Mouse (Mus musculus): Measurements from ENCODE around the gene Sez6l2. TPM values are rescaled to one million over a fixed set of nuclear protein-coding genes. Genes with fewer than 3 reads are reported as not detected.

Gene Sez6l2
- polyA plus RNA-seq, 1 experiment: 129 TPM

DNA sequence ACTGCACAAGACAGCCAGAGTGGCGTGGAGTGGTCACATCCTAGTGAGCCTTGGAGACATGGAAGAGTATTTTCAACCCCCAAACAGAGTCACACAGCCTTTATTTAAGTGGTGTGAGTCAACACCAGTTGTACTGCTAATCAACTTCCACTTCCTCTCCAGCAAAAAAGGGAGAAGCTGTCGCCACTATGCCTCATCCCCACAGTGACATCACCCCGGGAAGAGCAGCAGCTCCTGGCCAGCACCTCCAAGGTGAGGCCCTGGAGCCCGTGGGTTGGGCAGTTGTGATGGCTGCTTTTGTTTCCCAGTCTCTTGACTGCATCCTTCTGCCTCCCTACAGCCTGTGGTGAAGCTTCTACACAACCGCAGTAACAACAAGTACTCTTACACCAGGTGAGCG lies 9.2 kb upstream of the Sez6l2 start:
- TF ChIP-seq CTCF (IDR thresholded peaks at IDR 0.05; ENCODE audit: borderline replicate concordance, extremely low read depth, insufficient read depth, insufficient read length) (no peak), POLR2A (IDR thresholded peaks at IDR 0.05; ENCODE audit: borderline replicate concordance, extremely low read depth, insufficient read depth, insufficient read length, poor library complexity, severe bottlenecking) (no peak)
- DNase-seq (ENCODE audit: low read depth): no peak

DNA sequence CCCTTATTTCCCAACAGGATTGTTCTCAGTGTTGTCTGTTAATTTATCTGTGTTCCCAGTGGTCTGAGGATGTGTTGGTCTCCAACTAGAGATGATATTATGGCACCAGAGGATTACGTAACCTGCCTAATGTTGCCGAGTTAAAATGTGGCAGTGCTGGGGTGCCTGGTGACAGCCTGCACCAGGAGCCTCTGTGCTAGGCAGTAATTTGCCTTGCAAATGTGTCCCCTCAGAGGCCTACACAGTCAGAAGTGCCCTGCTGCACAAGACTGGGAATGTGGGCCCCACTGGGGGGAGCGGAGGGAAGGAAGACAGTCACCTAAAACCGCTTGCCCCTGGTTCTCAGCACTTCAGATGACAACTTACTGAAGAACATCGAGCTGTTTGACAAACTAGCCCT lies 8.6 kb upstream of the Sez6l2 start:
- DNase-seq (ENCODE audit: low read depth): peak; percentile 40
- TF ChIP-seq CTCF (IDR thresholded peaks at IDR 0.05; ENCODE audit: borderline replicate concordance, extremely low read depth, insufficient read depth, insufficient read length) (no peak), POLR2A (IDR thresholded peaks at IDR 0.05; ENCODE audit: borderline replicate concordance, extremely low read depth, insufficient read depth, insufficient read length, poor library complexity, severe bottlenecking) (no peak)

DNA sequence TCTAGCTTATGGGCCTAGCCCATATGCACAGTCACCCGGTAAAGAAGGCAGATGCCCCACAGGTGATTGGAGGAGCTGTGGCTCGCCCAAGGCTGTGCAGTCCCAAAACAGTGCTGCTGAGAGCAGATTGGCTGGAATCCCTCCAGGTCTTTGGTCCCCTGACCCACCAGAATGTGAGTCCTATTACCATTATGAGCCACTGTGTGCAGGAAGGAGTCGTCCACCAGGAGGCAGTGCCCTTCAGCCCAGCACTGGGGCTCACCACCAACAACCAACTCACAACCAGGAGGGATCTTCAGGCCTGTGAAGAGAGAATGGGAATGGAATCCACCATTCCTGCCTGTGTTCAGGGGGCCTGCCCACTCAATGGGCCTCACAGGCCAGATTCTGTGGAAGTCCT lies 3.8 kb upstream of the Sez6l2 start:
- DNase-seq (ENCODE audit: low read depth): peak; percentile 55
- TF ChIP-seq CTCF (IDR thresholded peaks at IDR 0.05; ENCODE audit: borderline replicate concordance, extremely low read depth, insufficient read depth, insufficient read length) (peak; percentile 60), POLR2A (IDR thresholded peaks at IDR 0.05; ENCODE audit: borderline replicate concordance, extremely low read depth, insufficient read depth, insufficient read length, poor library complexity, severe bottlenecking) (no peak)

DNA sequence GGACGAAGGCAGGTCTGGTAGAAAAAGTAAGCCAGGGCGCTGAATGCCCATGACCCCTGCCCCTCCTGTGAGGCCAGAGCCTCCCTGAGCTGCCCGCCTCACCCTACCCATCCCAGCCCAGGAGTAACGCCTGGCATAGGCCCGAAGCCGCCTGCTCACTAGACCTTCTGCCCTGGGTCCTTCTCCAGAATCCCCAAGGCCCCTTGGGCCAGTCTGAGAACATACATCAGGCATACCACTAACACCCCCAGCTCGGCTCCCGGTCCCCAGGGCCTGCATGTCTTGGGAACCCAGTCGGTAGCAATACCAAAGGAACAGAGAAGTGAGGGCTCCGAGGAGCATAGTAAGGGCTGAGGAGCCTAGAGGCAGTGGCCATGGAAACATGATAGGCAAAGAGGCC lies 1.7 kb upstream of the Sez6l2 start:
- no peak for DNase-seq (ENCODE audit: low read depth)
- TF ChIP-seq CTCF (IDR thresholded peaks at IDR 0.05; ENCODE audit: borderline replicate concordance, extremely low read depth, insufficient read depth, insufficient read length) (no peak), POLR2A (IDR thresholded peaks at IDR 0.05; ENCODE audit: borderline replicate concordance, extremely low read depth, insufficient read depth, insufficient read length, poor library complexity, severe bottlenecking) (no peak)

DNA sequence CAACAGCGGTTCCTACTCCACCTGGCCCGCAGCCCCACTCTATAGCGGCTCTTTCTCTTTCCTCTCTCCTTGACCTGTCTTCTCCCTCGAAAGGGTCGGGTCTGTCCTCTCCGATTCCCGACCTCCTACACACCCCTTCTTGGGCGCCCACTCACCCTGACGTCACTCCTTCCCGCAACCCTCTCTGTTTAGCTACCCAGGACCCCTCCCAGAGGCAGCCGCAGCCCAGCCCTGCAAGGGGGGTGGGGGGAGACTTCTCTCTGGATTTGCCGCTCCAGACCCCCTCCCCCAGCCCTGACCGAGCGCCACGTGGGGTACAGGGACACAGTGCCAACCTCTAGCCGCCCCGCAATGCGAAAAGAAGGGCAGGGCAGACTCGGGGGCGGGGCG lies 965 bp upstream of the Sez6l2 start, which contains the start of gene Asphd1:
Asphd1 (minus strand) TSS at position 180 of the 390 bp plus-strand sequence.
- DNase-seq (ENCODE audit: low read depth): peak; percentile 79
- TF ChIP-seq CTCF (IDR thresholded peaks at IDR 0.05; ENCODE audit: borderline replicate concordance, extremely low read depth, insufficient read depth, insufficient read length) (no peak), POLR2A (IDR thresholded peaks at IDR 0.05; ENCODE audit: borderline replicate concordance, extremely low read depth, insufficient read depth, insufficient read length, poor library complexity, severe bottlenecking) (no peak)

DNA sequence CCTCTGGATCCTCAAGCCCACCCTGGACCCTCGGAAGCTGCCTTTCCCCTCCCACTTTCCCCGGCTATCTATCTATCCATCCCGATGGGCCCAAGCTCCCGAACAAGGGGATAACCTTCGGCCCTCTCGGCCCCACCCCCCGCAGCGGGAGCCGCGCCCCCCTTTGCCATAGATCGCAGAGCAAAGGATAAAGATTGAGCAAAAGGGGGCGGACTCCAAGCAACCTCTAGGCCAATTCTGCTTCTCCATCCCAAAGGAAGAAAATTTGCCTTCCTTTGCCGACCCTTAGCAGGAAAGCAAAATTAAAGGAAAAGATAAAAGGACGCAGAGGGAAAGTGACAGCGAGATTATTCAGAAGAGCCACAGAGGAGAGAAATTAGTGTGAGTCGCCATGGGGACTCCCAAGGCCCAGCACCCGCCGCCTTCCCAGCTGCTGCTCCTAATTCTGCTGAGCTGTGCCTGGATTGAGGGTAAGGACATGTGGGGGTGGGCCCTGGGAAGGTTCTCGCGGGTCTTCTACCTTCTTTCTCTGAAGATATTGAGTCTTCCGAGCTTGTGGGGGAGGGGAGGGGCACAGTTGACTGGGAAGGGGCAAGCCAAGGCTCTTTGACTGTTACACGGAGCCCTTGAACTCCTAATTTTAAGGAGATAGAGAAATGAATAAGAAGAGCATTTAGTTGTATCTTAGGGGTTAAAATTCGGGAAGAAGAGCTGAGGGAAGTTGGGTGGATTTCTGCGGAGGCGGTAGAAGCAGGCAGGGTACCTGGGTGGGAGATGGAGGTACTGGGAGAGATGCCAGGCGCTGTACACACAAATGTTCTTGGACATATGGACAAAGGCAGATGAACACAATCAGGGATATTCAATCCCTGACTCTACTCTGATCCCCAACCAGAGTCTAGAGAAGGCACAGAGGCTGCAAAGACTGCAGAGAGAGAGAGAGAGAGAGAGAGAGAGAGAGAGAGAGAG lies 568 bp downstream of the Sez6l2 start:
- TF ChIP-seq POLR2A (IDR thresholded peaks at IDR 0.05; ENCODE audit: borderline replicate concordance, extremely low read depth, insufficient read depth, insufficient read length, poor library complexity, severe bottlenecking) (no peak), CTCF (IDR thresholded peaks at IDR 0.05; ENCODE audit: borderline replicate concordance, extremely low read depth, insufficient read depth, insufficient read length) (no peak)

DNA sequence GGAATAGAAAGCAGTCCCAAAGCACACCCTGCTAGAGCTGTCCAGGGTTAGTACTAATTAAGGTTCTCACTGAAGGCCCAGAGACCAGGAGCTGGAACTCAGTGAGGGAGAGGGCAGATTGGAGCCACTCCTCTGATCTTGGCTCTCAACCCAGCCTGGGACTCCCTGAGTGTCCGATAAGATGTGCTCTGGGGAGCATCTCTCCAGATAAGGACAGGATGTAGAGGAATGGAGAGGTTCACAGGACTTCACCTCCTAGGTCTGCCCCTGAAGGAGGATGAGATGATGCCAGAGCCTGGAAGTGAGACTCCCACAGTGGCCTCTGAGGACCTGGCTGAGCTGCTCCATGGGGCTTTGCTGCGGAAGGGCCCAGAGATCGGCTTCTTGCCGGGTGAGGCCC lies 1.4 kb downstream of the Sez6l2 start:
- DNase-seq (ENCODE audit: low read depth): no peak
- TF ChIP-seq POLR2A (IDR thresholded peaks at IDR 0.05; ENCODE audit: borderline replicate concordance, extremely low read depth, insufficient read depth, insufficient read length, poor library complexity, severe bottlenecking) (no peak), CTCF (IDR thresholded peaks at IDR 0.05; ENCODE audit: borderline replicate concordance, extremely low read depth, insufficient read depth, insufficient read length) (no peak)

More for the DNA sequence above, 568 bp downstream of the Sez6l2 start:
- peak; percentile 41 for DNase-seq (ENCODE audit: low read depth)

DNA sequence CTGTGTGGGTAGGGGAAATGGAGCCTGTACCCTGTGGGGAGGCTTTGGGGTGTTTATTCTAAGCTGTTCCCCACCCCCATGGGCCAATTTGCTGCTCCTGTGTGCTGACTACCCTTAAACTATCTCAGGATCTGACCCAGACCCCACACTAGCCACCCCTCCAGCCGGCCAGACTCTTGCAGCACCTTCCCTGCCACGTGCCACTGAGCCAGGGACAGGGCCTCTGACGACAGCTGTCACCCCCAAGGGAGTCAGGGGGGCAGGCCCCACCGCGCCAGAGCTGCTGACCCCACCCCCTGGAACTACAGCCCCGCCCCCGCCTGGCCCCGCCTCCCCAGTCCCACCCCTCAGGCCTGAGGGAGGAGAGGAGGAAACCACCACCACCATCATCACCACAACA lies 2.3 kb downstream of the Sez6l2 start:
- no peak for DNase-seq (ENCODE audit: low read depth)
- TF ChIP-seq POLR2A (IDR thresholded peaks at IDR 0.05; ENCODE audit: borderline replicate concordance, extremely low read depth, insufficient read depth, insufficient read length, poor library complexity, severe bottlenecking) (no peak), CTCF (IDR thresholded peaks at IDR 0.05; ENCODE audit: borderline replicate concordance, extremely low read depth, insufficient read depth, insufficient read length) (no peak)

DNA sequence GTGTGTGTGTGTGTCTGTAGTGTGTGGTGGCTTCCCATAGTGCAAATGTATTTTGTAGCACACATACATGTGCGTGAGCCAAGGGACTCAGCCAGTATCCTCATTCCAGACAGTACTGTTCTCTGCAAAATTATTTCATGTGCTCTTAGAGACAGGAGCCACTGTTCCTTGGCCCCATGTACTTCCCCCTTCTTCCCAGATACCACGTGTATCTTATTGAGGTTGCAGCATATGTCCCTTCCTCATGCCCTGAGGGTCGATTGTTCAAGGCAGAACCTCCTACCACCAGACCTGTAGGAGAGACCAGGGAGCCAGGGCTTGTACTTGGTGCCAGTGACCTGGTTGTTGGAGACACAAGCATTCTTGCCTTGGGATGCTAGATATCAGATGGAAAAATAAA lies 4.8 kb downstream of the Sez6l2 start:
- DNase-seq (ENCODE audit: low read depth): no peak
- TF ChIP-seq POLR2A (IDR thresholded peaks at IDR 0.05; ENCODE audit: borderline replicate concordance, extremely low read depth, insufficient read depth, insufficient read length, poor library complexity, severe bottlenecking) (no peak), CTCF (IDR thresholded peaks at IDR 0.05; ENCODE audit: borderline replicate concordance, extremely low read depth, insufficient read depth, insufficient read length) (no peak)

DNA sequence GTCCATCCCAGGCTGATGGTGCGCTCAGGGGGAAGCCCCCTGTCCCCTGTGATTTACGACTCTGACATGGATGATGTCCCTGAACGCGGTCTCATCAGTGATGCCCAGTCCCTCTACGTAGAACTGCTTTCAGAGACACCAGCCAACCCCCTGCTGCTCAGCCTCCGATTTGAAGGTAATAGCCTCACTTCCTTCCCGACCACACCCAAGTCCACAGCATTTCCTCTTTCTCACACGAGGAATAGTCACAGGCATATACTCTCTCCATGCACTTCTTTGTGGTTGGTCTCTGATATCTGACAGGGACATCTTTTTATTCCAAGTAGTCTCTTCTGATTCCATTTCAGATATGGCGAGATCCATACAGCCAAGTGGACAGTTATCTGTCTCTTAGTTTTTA lies 9.4 kb downstream of the Sez6l2 start:
- TF ChIP-seq POLR2A (IDR thresholded peaks at IDR 0.05; ENCODE audit: borderline replicate concordance, extremely low read depth, insufficient read depth, insufficient read length, poor library complexity, severe bottlenecking) (no peak), CTCF (IDR thresholded peaks at IDR 0.05; ENCODE audit: borderline replicate concordance, extremely low read depth, insufficient read depth, insufficient read length) (no peak)
- no peak for DNase-seq (ENCODE audit: low read depth)

DNA sequence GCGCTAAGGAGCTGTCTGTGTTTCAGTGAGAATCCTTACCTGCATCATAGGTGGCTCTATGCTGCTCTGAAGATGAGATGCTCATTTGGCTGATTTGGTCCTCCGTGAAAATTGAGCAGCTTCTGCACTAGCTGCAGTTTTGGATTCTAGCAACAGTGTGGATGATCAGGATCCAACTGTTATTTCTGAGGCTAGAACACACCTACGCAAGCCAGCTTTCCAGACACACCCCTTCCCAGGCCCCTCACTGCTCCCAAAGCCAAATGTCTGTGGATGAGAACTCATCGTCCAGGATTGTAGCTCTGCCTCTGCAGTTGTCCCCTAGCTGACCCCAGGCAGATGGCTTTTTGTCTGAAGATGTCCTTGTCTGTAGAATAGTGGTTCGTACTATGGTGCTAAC lies 10.7 kb downstream of the Sez6l2 start:
- DNase-seq (ENCODE audit: low read depth): no peak
- no peak for TF ChIP-seq POLR2A (IDR thresholded peaks at IDR 0.05; ENCODE audit: borderline replicate concordance, extremely low read depth, insufficient read depth, insufficient read length, poor library complexity, severe bottlenecking)
- no peak for TF ChIP-seq CTCF (IDR thresholded peaks at IDR 0.05; ENCODE audit: borderline replicate concordance, extremely low read depth, insufficient read depth, insufficient read length)

DNA sequence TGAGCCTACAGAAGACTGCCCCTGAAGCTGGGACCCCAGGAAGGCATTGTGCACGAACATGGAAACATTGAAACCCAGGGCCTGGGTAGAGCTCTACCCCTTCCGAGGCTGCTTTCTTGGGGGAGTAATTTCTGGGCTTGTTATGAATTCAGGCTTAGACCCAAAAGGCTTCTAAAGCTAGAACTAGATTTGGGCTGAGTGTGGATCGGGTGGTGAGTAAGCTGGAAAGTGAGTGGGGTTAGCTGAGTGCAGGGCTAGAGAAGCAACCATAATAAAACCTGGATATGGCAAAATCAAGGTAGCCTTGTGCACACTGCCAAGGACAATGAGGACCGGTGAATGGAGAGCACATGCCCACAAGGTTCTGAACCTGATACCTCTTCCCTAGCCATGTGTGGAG lies 11.6 kb downstream of the Sez6l2 start:
- DNase-seq (ENCODE audit: low read depth): no peak
- TF ChIP-seq POLR2A (IDR thresholded peaks at IDR 0.05; ENCODE audit: borderline replicate concordance, extremely low read depth, insufficient read depth, insufficient read length, poor library complexity, severe bottlenecking) (no peak), CTCF (IDR thresholded peaks at IDR 0.05; ENCODE audit: borderline replicate concordance, extremely low read depth, insufficient read depth, insufficient read length) (no peak)

All from brain, embryonic 14.5 days (tissue).